Mouse (Mus musculus): ENCODE measurements around the gene Tlk1. TPM values are rescaled to one million over a fixed set of nuclear protein-coding genes. Genes with fewer than 3 reads are reported as not detected.

Tlk1 gene
- polyA plus RNA-seq, 1 experiment from 2014 or later, result 53.9 TPM

DNA sequence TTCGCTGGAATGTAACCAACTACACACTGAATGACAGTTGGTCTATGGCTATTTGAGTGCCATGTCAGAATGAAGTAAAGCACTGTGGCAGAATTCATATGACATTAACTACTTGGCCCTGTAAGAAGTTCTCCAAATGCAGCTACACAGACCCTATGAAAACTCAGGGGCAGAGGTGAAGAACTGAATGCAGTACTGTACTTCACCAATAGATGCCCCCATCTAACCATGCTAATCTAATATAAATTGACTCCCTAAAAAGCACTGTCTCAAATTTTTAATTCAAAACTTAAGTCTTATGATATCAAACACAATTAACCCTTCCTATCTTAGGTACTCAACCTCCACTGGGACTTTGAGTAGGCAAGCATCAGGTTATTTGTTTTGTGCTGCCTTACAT, 45.9 kb downstream of the Tlk1 start:
- no peaks in the 10 kb centered on the region for H3K9me3 ChIP-seq (replicated peaks)
- peaks cover 19% of the 10 kb centered on the region for H3K4me1 ChIP-seq
- no peaks in the 10 kb centered on the region for H3K27me3 ChIP-seq (replicated peaks)
- H3K36me3 ChIP-seq, result peaks cover 43% of the 10 kb centered on the region
- whole genome bisulfite sequencing (ENCODE audit: insufficient replicate concordance), result 93% methylated on average over 1 of the region's 1 CpGs
- no peak overlapping the region for H3K9ac ChIP-seq
- no peak overlapping the region for H3K4me3 ChIP-seq
- H3K4me2 ChIP-seq, result no peak overlapping the region
- no peak overlapping the region for H3K27ac ChIP-seq
- no peak for ATAC-seq

DNA sequence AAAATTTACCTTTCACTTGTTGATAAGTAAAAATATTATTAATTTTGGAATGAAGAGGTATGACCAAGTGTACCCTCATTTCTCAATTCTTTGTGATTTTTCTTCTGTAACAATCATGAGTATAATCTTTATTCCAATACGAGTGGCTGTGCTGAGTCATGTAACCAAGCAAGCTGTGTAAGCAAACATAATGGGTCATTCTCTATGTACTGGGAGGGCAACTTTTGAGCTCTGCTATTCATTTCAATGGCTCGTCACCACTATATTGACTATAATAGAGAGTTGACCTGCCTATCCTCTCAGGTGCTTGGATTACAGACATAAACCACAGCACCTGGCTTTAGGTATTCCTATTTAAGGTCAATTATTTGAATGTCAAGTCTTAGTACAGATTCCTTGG, 48.8 kb downstream of the Tlk1 start:
- no peak for ATAC-seq
- Histone ChIP-seq H3K9me3 (replicated peaks) (no peaks in the 10 kb centered on the region), H3K36me3 (peaks cover 40% of the 10 kb centered on the region), H3K4me2 (no peak overlapping the region), H3K27ac (no peak overlapping the region), H3K4me1 (peaks cover 21% of the 10 kb centered on the region), H3K4me3 (no peak overlapping the region), H3K27me3 (replicated peaks) (no peaks in the 10 kb centered on the region), H3K9ac (no peak overlapping the region)
- WGBS (ENCODE audit: insufficient replicate concordance), result 62% methylated on average over 2 of the region's 2 CpGs

GRCm38 (mm10) chr2:70764734-70765133, 60.8 kb downstream of the Tlk1 start:
- no peak overlapping the region for H3K4me2 ChIP-seq
- 86% methylated on average over 7 of the region's 7 CpGs for WGBS (ENCODE audit: insufficient replicate concordance)
- no peaks in the 10 kb centered on the region for H3K9me3 ChIP-seq (replicated peaks)
- no peaks in the 10 kb centered on the region for H3K27me3 ChIP-seq (replicated peaks)
- no peak overlapping the region for H3K9ac ChIP-seq
- peaks cover 31% of the 10 kb centered on the region for H3K36me3 ChIP-seq
- no peak overlapping the region for H3K27ac ChIP-seq
- no peak overlapping the region for H3K4me3 ChIP-seq
- 0 out of 2 replicates have a peak, but pooled peaks cover 3% of the 10 kb centered on the region for H3K4me1 ChIP-seq
- no peak for ATAC-seq

DNA sequence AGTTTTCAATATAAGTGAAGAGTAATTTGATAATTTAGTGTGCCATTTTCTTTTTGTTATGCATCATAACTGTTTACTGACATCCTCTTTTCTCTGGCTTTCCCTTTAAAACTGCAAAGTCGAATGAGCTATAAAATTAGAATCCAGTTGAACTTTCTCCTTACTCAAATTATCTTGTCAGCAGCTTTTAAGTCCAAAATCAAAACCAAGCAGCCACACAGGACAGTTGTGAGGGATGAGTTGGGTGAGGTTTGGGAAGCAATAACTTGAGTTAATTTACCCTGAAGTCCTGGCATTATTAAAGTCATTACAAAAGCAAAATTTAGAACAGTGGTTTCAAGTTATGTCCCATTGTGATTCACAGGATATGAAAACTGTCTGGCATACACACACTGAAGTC, 62.8 kb downstream of the Tlk1 start:
- Histone ChIP-seq H3K36me3 (peaks cover 24% of the 10 kb centered on the region), H3K27me3 (replicated peaks) (no peaks in the 10 kb centered on the region), H3K4me3 (no peak overlapping the region), H3K9ac (no peak overlapping the region), H3K4me2 (no peak overlapping the region), H3K4me1 (0 out of 2 replicates have a peak, but pooled peaks cover 3% of the 10 kb centered on the region), H3K27ac (no peak overlapping the region), H3K9me3 (replicated peaks) (no peaks in the 10 kb centered on the region)
- 75% methylated on average over 1 of the region's 1 CpGs for WGBS (ENCODE audit: insufficient replicate concordance)
- ATAC-seq, result no peak

DNA sequence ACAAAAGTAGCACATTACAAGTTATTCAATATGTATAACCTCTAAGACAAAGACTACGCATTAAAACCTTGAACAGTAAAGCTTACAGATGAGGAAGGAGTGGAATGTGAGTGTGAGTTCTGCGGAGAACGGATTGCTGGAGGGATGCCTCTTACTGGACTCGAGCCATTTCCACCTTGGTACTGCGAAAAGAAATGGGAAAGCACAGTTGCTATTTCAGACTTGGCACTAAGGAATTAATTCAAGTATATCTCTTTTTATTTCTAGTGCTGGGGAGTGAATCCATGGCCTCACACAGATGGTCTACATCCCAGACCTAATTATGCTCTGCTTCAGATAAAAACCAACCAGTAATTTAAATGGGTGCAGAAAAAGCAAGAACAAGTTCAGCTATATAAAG, 73.4 kb downstream of the Tlk1 start:
- Histone ChIP-seq H3K9me3 (replicated peaks) (no peaks in the 10 kb centered on the region), H3K4me2 (no peak overlapping the region), H3K4me1 (no peaks in the 10 kb centered on the region), H3K36me3 (peaks cover 72% of the 10 kb centered on the region), H3K9ac (no peak overlapping the region), H3K27ac (no peak overlapping the region), H3K4me3 (no peak overlapping the region), H3K27me3 (replicated peaks) (no peaks in the 10 kb centered on the region)
- WGBS (ENCODE audit: insufficient replicate concordance), result 95% methylated on average over 5 of the region's 5 CpGs
- no peak for ATAC-seq

DNA sequence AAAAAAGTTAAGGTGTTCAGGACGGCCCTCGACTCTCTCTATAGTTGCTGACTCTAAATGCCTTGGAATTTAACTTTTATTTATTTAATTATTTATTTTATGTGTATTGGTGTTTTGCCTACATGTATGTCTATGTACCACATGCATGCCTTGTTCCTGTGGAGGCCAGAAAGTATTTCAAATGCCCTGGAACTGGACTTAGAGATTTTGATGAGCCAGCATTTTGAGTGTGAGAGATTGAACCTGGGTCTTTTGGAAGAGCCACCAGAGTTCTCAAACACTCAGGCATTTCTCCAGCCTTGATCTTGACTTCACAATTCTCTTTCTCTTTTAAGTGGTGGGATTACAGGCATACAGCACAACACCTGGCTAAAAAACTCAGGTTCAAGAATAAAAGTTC, 73.9 kb downstream of the Tlk1 start:
- Histone ChIP-seq H3K4me1 (no peaks in the 10 kb centered on the region), H3K9ac (no peak overlapping the region), H3K36me3 (peaks cover 73% of the 10 kb centered on the region), H3K27me3 (replicated peaks) (no peaks in the 10 kb centered on the region), H3K27ac (no peak overlapping the region), H3K4me2 (no peak overlapping the region), H3K4me3 (no peak overlapping the region), H3K9me3 (replicated peaks) (no peaks in the 10 kb centered on the region)
- 95% methylated on average over 2 of the region's 2 CpGs for WGBS (ENCODE audit: insufficient replicate concordance)
- no peak for ATAC-seq

DNA sequence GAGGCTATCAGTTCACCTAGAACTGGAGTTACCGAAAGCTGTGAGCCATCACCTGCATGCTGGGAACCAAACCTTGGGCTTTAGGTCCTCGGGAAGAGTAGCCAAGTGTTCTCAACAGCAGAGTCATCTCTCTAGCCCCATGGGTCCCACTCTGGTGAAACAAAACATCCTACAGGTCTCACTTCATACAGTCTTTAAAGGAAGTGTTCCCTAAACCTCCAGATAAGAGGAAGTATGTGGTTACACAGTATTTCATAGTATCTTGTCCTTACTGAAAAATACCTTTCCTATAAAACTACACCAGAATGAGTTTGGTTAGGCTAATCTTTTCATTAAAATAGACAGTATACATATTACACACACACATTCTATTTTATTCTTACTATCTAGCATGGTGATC, 82.9 kb downstream of the Tlk1 start:
- no peaks in the 10 kb centered on the region for H3K9me3 ChIP-seq (replicated peaks)
- no peak for ATAC-seq
- H3K27ac ChIP-seq, result no peak overlapping the region
- H3K9ac ChIP-seq, result no peak overlapping the region
- peaks cover 88% of the 10 kb centered on the region for H3K36me3 ChIP-seq
- 74% methylated on average over 2 of the region's 2 CpGs for WGBS (ENCODE audit: insufficient replicate concordance)
- H3K27me3 ChIP-seq (replicated peaks), result no peaks in the 10 kb centered on the region
- H3K4me2 ChIP-seq, result no peak overlapping the region
- no peaks in the 10 kb centered on the region for H3K4me1 ChIP-seq
- no peak overlapping the region for H3K4me3 ChIP-seq

GRCm38 (mm10) chr2:70741901-70742300, 83.6 kb downstream of the Tlk1 start:
- no peak overlapping the region for H3K27ac ChIP-seq
- 93% methylated on average over 5 of the region's 5 CpGs for WGBS (ENCODE audit: insufficient replicate concordance)
- no peaks in the 10 kb centered on the region for H3K9me3 ChIP-seq (replicated peaks)
- ATAC-seq, result no peak
- no peak overlapping the region for H3K4me3 ChIP-seq
- H3K4me1 ChIP-seq, result no peaks in the 10 kb centered on the region
- H3K36me3 ChIP-seq, result peaks cover 90% of the 10 kb centered on the region
- no peaks in the 10 kb centered on the region for H3K27me3 ChIP-seq (replicated peaks)
- H3K4me2 ChIP-seq, result no peak overlapping the region
- no peak overlapping the region for H3K9ac ChIP-seq

- Histone ChIP-seq H3K27me3 (replicated peaks) (no peaks in the 10 kb centered on the region), H3K9ac (no peak overlapping the region), H3K4me2 (no peak overlapping the region), H3K4me1 (no peaks in the 10 kb centered on the region), H3K36me3 (peaks cover 92% of the 10 kb centered on the region), H3K9me3 (replicated peaks) (no peaks in the 10 kb centered on the region), H3K27ac (no peak overlapping the region), H3K4me3 (no peak overlapping the region)
- WGBS (ENCODE audit: insufficient replicate concordance), result 67% methylated on average over 5 of the region's 5 CpGs
- no peak for ATAC-seq
These were observed 89.5 kb downstream of the Tlk1 start for GRCm38 (mm10) chr2:70736008-70736407.

GRCm38 (mm10) chr2:70735534-70735933, 90.0 kb downstream of the Tlk1 start:
- no peak for ATAC-seq
- Histone ChIP-seq H3K9me3 (replicated peaks) (no peaks in the 10 kb centered on the region), H3K27me3 (replicated peaks) (no peaks in the 10 kb centered on the region), H3K9ac (no peak overlapping the region), H3K36me3 (peaks cover 92% of the 10 kb centered on the region), H3K4me2 (no peak overlapping the region), H3K4me1 (no peaks in the 10 kb centered on the region), H3K27ac (no peak overlapping the region), H3K4me3 (no peak overlapping the region)
- WGBS (ENCODE audit: insufficient replicate concordance), result 55% methylated on average over 4 of the region's 4 CpGs

GRCm38 (mm10) chr2:70727089-70727488, 98.4 kb downstream of the Tlk1 start:
- no peak for ATAC-seq
- H3K36me3 ChIP-seq, result peaks cover 90% of the 10 kb centered on the region
- H3K4me1 ChIP-seq, result no peaks in the 10 kb centered on the region
- no peak overlapping the region for H3K4me3 ChIP-seq
- 89% methylated on average over 2 of the region's 2 CpGs for WGBS (ENCODE audit: insufficient replicate concordance)
- no peaks in the 10 kb centered on the region for H3K27me3 ChIP-seq (replicated peaks)
- no peak overlapping the region for H3K4me2 ChIP-seq
- no peak overlapping the region for H3K9ac ChIP-seq
- H3K9me3 ChIP-seq (replicated peaks), result no peaks in the 10 kb centered on the region
- no peak overlapping the region for H3K27ac ChIP-seq

GRCm38 (mm10) chr2:70723610-70724243, 101.8 kb downstream of the Tlk1 start:
- no peaks in the 10 kb centered on the region for H3K4me1 ChIP-seq
- ATAC-seq, result no peak
- no peak overlapping the region for H3K9ac ChIP-seq
- H3K27me3 ChIP-seq (replicated peaks), result no peaks in the 10 kb centered on the region
- no peak overlapping the region for H3K4me2 ChIP-seq
- 87% methylated on average over 9 of the region's 9 CpGs for WGBS (ENCODE audit: insufficient replicate concordance)
- no peak overlapping the region for H3K27ac ChIP-seq
- H3K36me3 ChIP-seq, result peaks cover 89% of the 10 kb centered on the region
- no peaks in the 10 kb centered on the region for H3K9me3 ChIP-seq (replicated peaks)
- no peak overlapping the region for H3K4me3 ChIP-seq

GRCm38 (mm10) chr2:70710878-70711277, 114.7 kb downstream of the Tlk1 start:
- peaks cover 66% of the 10 kb centered on the region for H3K36me3 ChIP-seq
- 86% methylated on average over 4 of the region's 4 CpGs for WGBS (ENCODE audit: insufficient replicate concordance)
- H3K4me1 ChIP-seq, result no peaks in the 10 kb centered on the region
- no peak overlapping the region for H3K27ac ChIP-seq
- no peak overlapping the region for H3K4me2 ChIP-seq
- no peaks in the 10 kb centered on the region for H3K9me3 ChIP-seq (replicated peaks)
- H3K27me3 ChIP-seq (replicated peaks), result no peaks in the 10 kb centered on the region
- no peak overlapping the region for H3K4me3 ChIP-seq
- no peak overlapping the region for H3K9ac ChIP-seq
- ATAC-seq, result no peak
